Mouse (Mus musculus) retina, postnatal 1 day (tissue): ENCODE results near the gene Ccdc120.
"Not testable (repeated sequence)": the region's sequence is repeated elsewhere in the genome, so short reads cannot be mapped to it uniquely, and the experiment has no call there.

Source experiments
- DNase-seq: peaks from one replicate; pipeline ENCODE4 v3.0.0-alpha.2; 2012

Ccdc120 gene

GRCm38 (mm10) chrX:7753627-7754026 lies 2.9 kb upstream of the Ccdc120 start:
- peak; percentile 28 for DNase-seq

GRCm38 (mm10) chrX:7745429-7745828 lies 5.3 kb downstream of the Ccdc120 start:
- DNase-seq = no peak

- no peak for DNase-seq
Observed at GRCm38 (mm10) chrX:7744940-7745339, 5.8 kb downstream of the Ccdc120 start.

- peak; percentile 24 for DNase-seq
Observed at GRCm38 (mm10) chrX:7743470-7743869, 7.2 kb downstream of the Ccdc120 start.

- DNase-seq = no peak
Observed at GRCm38 (mm10) chrX:7741103-7741502, 9.6 kb downstream of the Ccdc120 start.

- DNase-seq = no peak
Observed at GRCm38 (mm10) chrX:7740082-7740819, 10.5 kb downstream of the Ccdc120 start.

GRCm38 (mm10) chrX:7739336-7740081 lies 11.2 kb downstream of the Ccdc120 start:
- DNase-seq = peak; percentile 9

GRCm38 (mm10) chrX:7733571-7734156 lies 17.0 kb downstream of the Ccdc120 start:
- peak; percentile 63 for DNase-seq

- no peak for DNase-seq
Observed at GRCm38 (mm10) chrX:7728922-7729265, 21.8 kb downstream of the Ccdc120 start.

- peak; percentile 92 for DNase-seq
Observed at GRCm38 (mm10) chrX:7728215-7728921, 22.3 kb downstream of the Ccdc120 start, which contains the start of gene Praf2. TSS of gene Praf2 (plus strand) at chrX:7728439.

GRCm38 (mm10) chrX:7727176-7727575 lies 23.5 kb downstream of the Ccdc120 start:
- no peak for DNase-seq

- DNase-seq = no peak
Observed at GRCm38 (mm10) chrX:7725841-7726240, 24.9 kb downstream of the Ccdc120 start.

GRCm38 (mm10) chrX:7724135-7724534 lies 26.6 kb downstream of the Ccdc120 start:
- DNase-seq = no peak

GRCm38 (mm10) chrX:7722691-7723090 lies 28.0 kb downstream of the Ccdc120 start:
- no peak for DNase-seq

GRCm38 (mm10) chrX:7722282-7722611 lies 28.5 kb downstream of the Ccdc120 start:
- DNase-seq = no peak

- DNase-seq = peak; percentile 90
Observed at GRCm38 (mm10) chrX:7721514-7722281, 29.0 kb downstream of the Ccdc120 start, which contains the start of gene Gm45208. TSS of gene Gm45208 (plus strand) at chrX:7722245.

GRCm38 (mm10) chrX:7716058-7716457 lies 34.6 kb downstream of the Ccdc120 start:
- DNase-seq = not testable (repeated sequence)

- peak; percentile 98 for DNase-seq
Observed at GRCm38 (mm10) chrX:7714135-7714899, 36.4 kb downstream of the Ccdc120 start, which contains the start of gene Wdr45. TSS of gene Wdr45 (plus strand) at chrX:7714333.

- DNase-seq = not testable (repeated sequence)
Observed at GRCm38 (mm10) chrX:7713764-7714134, 37.0 kb downstream of the Ccdc120 start.

- peak; percentile 96 for DNase-seq
Observed at GRCm38 (mm10) chrX:7696954-7697381, 53.7 kb downstream of the Ccdc120 start, which contains the start of gene Gpkow. TSS of gene Gpkow (plus strand) at chrX:7697131.

- DNase-seq = no peak
Observed at GRCm38 (mm10) chrX:7696520-7696919, 54.2 kb downstream of the Ccdc120 start.
